Mouse (Mus musculus) urinary bladder, postnatal 0 days (tissue): ENCODE data around the gene Rcn1. TPM values are rescaled to one million over a fixed set of nuclear protein-coding genes. Genes with fewer than 3 reads are reported as not detected.

Source experiments
- polyA plus RNA-seq: library from polyadenylated mRNA; unstranded; fragments of >200 nt; fragmentation: Nextera tagmentation; extraction: Ambion mirVana; gene quantifications from 2 replicates; pipeline ENCODE4 v1.2.1, GENCODE M21; 2015

Rcn1 gene
- 118 and 142 TPM in 2 replicates for polyA plus RNA-seq

DNA sequence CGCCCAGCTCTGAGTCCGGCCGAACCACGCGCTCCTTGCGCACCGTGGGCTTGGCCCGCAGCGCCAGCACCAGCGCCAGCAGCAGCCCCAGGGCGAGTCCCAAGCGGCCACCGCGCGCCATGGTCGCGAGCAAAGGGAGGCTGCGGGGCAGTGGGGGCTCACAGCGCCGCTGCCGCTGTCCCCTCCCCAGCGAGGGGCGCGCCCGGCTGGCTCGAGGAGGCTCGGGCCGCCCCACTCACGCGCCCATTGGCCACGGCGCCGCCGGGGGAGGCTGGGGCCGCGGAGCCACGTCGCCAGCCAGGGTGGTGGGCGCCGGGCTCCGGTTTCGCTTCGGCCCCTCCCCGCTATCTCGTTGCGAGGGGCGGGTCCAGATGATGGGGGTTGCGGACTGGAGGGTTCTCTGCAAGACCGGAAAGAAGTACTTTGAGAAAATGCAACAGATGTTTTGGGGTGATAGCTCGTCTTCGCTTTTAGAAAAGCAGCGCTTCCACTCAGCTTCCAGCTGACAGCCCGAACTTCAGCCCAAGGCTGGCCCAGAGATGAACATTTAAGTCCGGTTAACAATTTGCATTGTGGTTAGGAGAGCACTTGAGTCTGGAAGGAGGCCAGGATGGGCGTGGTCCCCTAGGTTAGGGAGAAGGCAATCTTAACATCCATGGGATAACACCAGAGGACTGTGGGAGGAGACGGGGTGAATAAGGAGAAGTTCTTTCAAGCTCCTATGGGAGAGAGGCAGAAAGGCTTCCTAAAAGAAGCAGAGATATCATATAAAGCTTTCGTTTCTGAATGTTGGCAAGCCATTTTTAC is at the start of gene Rcn1:
TSS of gene Rcn1 (minus strand) at position 235 of the 807 bp plus-strand sequence.

Other genes starting within 250 kb of the Rcn1 start
- 0.17 and 0.18 TPM in 2 replicates for gene Them7, start 175.0 kb downstream of the Rcn1 start, polyA plus RNA-seq